Mouse (Mus musculus) C2C12 (cell line): ENCODE measurements around the gene Mblac1.

ENCODE experiments used
- CTCF ChIP-seq: IDR thresholded peaks from one replicate; pipeline ENCODE4 v1.5.1; 2011; ENCODE audit not compliant: control insufficient read depth, insufficient read depth, insufficient read length
- MAX ChIP-seq: IDR thresholded peaks from one replicate; pipeline ENCODE4 v1.6.1; 2011; ENCODE audit warnings: mild to moderate bottlenecking, control low read depth
- MYOD1 ChIP-seq: IDR thresholded peaks from one replicate; pipeline ENCODE4 v1.6.1; 2011; ENCODE audit warnings: low read depth; ENCODE audit not compliant: control insufficient read depth, insufficient read length

GRCm38 (mm10) chr5:138219864-138220263 is 25.8 kb downstream of the Mblac1 start:
- TF ChIP-seq MAX (no peak), CTCF (no peak), MYOD1 (no peak)
